Mouse (Mus musculus): ENCODE data around the gene Lifr. TPM values are rescaled to one million over a fixed set of nuclear protein-coding genes. Genes with fewer than 3 reads are reported as not detected.

Lifr gene
- polyA plus RNA-seq, 1 experiment from 2014 or later = 11.0 TPM

DNA sequence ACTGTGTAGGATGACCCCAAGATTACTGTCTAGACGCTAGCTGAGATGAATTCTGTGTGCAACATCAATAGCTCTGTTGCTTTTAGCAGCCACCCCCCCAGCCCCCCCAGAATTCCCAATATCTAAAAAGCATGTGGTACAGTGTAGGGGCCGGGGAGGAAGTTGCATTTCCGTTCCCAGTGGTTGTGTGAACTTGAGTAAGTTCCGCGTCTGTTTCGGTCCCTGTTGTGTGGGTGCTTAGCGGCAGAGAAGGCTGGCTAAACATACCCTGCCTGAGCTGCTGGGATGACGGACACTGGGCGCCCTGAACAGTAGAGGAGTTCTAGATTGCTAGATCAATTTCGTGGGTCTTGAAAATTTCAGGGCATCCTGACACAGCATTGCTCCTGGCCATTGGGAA, 46.5 kb downstream of the Lifr start:
- Histone ChIP-seq H3K27ac (replicated peaks) (no peak overlapping the region), H3K36me3 (replicated peaks) (no peaks in the 10 kb centered on the region; the same call in 1 of the 2 replicates), H3K4me1 (peaks cover 4% of the 10 kb centered on the region; the same call in 1 of the 2 replicates), H3K9me3 (no peaks in the 10 kb centered on the region), H3K27me3 (replicated peaks; ENCODE audit: low read depth, poor library complexity, severe bottlenecking) (peaks cover under 1% of the 10 kb centered on the region; the same call in 1 of the 2 replicates), H3K4me3 (no peak overlapping the region)
- WGBS = 89% methylated on average over 10 of the region's 10 CpGs
- DNase-seq (ENCODE audit: low spot score) = no peak

GRCm38 (mm10) chr15:7137607-7138006, 47.2 kb downstream of the Lifr start:
- no peak for DNase-seq (ENCODE audit: low spot score)
- Histone ChIP-seq H3K36me3 (replicated peaks) (no peaks in the 10 kb centered on the region; the same call in 1 of the 2 replicates), H3K27ac (replicated peaks) (no peak overlapping the region), H3K4me1 (peaks cover 3% of the 10 kb centered on the region; the same call in 1 of the 2 replicates), H3K9me3 (no peaks in the 10 kb centered on the region), H3K27me3 (replicated peaks; ENCODE audit: low read depth, poor library complexity, severe bottlenecking) (no peaks in the 10 kb centered on the region), H3K4me3 (no peak overlapping the region)
- WGBS = 89% methylated on average over 12 of the region's 12 CpGs

GRCm38 (mm10) chr15:7138471-7138870, 48.1 kb downstream of the Lifr start:
- H3K27me3 ChIP-seq (replicated peaks; ENCODE audit: low read depth, poor library complexity, severe bottlenecking) = no peaks in the 10 kb centered on the region
- H3K36me3 ChIP-seq (replicated peaks) = no peaks in the 10 kb centered on the region; the same call in 1 of the 2 replicates
- no peaks in the 10 kb centered on the region for H3K9me3 ChIP-seq
- H3K4me3 ChIP-seq = no peak overlapping the region
- peaks cover under 1% of the 10 kb centered on the region; the same call in 1 of the 2 replicates for H3K4me1 ChIP-seq
- H3K27ac ChIP-seq (replicated peaks) = no peak overlapping the region
- DNase-seq (ENCODE audit: low spot score) = no peak
- 95% methylated on average over 14 of the region's 14 CpGs for WGBS

GRCm38 (mm10) chr15:7140322-7140721, 49.9 kb downstream of the Lifr start:
- DNase-seq (ENCODE audit: low spot score) = no peak
- no peak overlapping the region for H3K27ac ChIP-seq (replicated peaks)
- H3K4me3 ChIP-seq = no peak overlapping the region
- peaks cover 12% of the 10 kb centered on the region for H3K4me1 ChIP-seq
- H3K9me3 ChIP-seq = no peaks in the 10 kb centered on the region
- no peaks in the 10 kb centered on the region for H3K27me3 ChIP-seq (replicated peaks; ENCODE audit: low read depth, poor library complexity, severe bottlenecking)
- 87% methylated on average over 7 of the region's 7 CpGs for WGBS
- H3K36me3 ChIP-seq (replicated peaks) = no peaks in the 10 kb centered on the region; the same call in 1 of the 2 replicates

DNA sequence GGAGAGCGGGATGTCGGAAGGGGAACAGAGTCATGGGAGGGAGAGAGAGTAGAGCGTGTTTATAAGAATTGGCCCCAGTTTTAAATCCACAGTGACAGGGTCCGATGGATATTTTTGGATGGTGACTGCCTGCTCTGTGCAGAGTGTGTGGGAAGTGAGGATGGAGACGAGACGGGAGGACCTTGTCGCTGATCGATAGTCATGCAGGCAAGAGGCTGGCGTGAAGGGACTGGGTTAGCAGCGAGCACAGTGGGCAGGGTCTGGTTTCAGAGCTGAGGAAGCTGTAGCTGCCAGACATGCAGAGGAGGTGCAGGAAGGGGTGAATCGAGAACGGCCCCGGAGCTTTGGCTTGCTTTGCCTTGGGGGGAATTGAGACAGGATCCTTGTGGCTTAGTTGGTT, 50.8 kb downstream of the Lifr start:
- Histone ChIP-seq H3K4me3 (no peak overlapping the region), H3K4me1 (peaks cover 12% of the 10 kb centered on the region), H3K9me3 (no peaks in the 10 kb centered on the region), H3K27ac (replicated peaks) (no peak overlapping the region), H3K27me3 (replicated peaks; ENCODE audit: low read depth, poor library complexity, severe bottlenecking) (no peaks in the 10 kb centered on the region), H3K36me3 (replicated peaks) (no peaks in the 10 kb centered on the region; the same call in 1 of the 2 replicates)
- DNase-seq (ENCODE audit: low spot score) = no peak
- WGBS = 81% methylated on average over 13 of the region's 13 CpGs

GRCm38 (mm10) chr15:7143689-7144170, 53.3 kb downstream of the Lifr start:
- H3K4me1 ChIP-seq = peaks cover 12% of the 10 kb centered on the region
- no peaks in the 10 kb centered on the region for H3K36me3 ChIP-seq (replicated peaks)
- DNase-seq (ENCODE audit: low spot score) = no peak
- 60% methylated on average over 15 of the region's 15 CpGs for WGBS
- H3K4me3 ChIP-seq = no peak overlapping the region
- no peak overlapping the region for H3K27ac ChIP-seq (replicated peaks)
- H3K27me3 ChIP-seq (replicated peaks; ENCODE audit: low read depth, poor library complexity, severe bottlenecking) = no peaks in the 10 kb centered on the region
- H3K9me3 ChIP-seq = no peaks in the 10 kb centered on the region

DNA sequence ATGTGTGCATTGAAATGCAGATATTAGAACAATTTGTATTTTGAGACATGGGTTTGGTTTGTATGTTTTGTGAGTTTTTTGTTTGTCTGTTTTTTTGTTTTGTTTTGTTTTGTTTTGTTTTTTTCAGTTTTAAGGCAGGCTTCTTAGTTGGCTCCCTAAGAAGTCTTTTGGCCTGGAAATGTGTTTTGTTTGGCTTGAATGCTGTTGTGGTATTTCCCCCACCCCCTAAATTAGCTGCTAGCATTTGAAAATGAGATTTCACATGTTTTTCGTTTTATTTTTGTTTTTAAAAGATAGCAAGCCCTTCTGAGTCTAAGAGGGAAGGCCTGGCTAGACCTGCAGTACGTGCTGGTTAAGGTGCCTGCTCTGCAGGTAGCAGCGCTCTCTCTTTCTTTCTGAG, 54.1 kb downstream of the Lifr start:
- no peaks in the 10 kb centered on the region for H3K36me3 ChIP-seq (replicated peaks)
- 81% methylated on average over 3 of the region's 3 CpGs for WGBS
- no peak overlapping the region for H3K4me3 ChIP-seq
- no peaks in the 10 kb centered on the region for H3K27me3 ChIP-seq (replicated peaks; ENCODE audit: low read depth, poor library complexity, severe bottlenecking)
- peaks cover 12% of the 10 kb centered on the region for H3K4me1 ChIP-seq
- no peak overlapping the region for H3K27ac ChIP-seq (replicated peaks)
- no peaks in the 10 kb centered on the region for H3K9me3 ChIP-seq
- no peak for DNase-seq (ENCODE audit: low spot score)

- Histone ChIP-seq H3K36me3 (replicated peaks) (no peaks in the 10 kb centered on the region), H3K4me3 (no peak overlapping the region), H3K9me3 (no peaks in the 10 kb centered on the region), H3K27ac (replicated peaks) (no peak overlapping the region), H3K4me1 (peaks cover 12% of the 10 kb centered on the region), H3K27me3 (replicated peaks; ENCODE audit: low read depth, poor library complexity, severe bottlenecking) (no peaks in the 10 kb centered on the region)
- DNase-seq (ENCODE audit: low spot score) = no peak
- whole genome bisulfite sequencing = 83% methylated on average over 9 of the region's 9 CpGs
Measured at GRCm38 (mm10) chr15:7144942-7145341, 54.5 kb downstream of the Lifr start.

DNA sequence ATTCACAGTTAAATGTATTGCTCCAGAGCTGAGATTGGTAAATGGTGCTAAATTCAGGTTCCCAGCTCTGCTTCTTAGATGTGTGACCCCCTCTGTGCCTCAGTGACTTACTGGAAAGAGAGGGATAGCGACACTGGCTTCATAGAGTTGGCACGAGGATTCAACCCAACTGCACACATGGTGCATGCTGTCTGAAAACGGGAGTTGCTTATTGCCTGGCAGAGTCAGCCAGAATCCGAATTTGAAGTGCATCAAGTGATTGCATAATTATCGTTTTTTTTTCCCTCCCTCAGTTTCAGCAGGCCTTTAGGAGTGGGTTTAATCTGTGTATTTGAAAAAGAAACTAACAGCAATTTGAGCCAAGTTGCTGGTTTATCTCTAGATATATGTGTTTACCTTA, 55.1 kb downstream of the Lifr start:
- Histone ChIP-seq H3K36me3 (replicated peaks) (no peaks in the 10 kb centered on the region), H3K4me1 (peaks cover 12% of the 10 kb centered on the region), H3K4me3 (no peak overlapping the region), H3K27ac (replicated peaks) (no peak overlapping the region), H3K27me3 (replicated peaks; ENCODE audit: low read depth, poor library complexity, severe bottlenecking) (no peaks in the 10 kb centered on the region), H3K9me3 (no peaks in the 10 kb centered on the region)
- DNase-seq (ENCODE audit: low spot score) = no peak
- WGBS = 84% methylated on average over 5 of the region's 5 CpGs

DNA sequence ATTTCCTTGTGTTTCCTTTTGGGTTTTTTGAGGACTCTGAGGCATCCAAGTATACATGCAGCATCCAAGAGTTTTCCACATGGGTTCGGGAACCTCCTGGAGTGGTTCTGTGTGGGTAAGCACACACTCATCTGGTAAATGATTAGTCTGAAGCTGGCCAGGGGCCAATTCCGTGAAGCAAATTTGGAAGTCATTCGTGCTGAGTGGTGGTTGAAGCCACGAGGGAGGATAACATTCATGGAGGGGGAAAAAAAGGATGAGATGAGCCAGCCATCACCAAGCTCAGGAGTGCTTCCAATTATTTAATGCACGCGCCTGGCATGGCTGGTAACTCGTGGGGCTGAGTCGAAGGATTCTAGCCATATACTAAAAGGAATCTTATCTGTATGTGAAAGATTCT, 56.1 kb downstream of the Lifr start:
- Histone ChIP-seq H3K4me1 (peaks cover 12% of the 10 kb centered on the region), H3K4me3 (no peak overlapping the region), H3K27me3 (replicated peaks; ENCODE audit: low read depth, poor library complexity, severe bottlenecking) (no peaks in the 10 kb centered on the region), H3K27ac (replicated peaks) (no peak overlapping the region), H3K36me3 (replicated peaks) (no peaks in the 10 kb centered on the region), H3K9me3 (no peaks in the 10 kb centered on the region)
- WGBS = 86% methylated on average over 8 of the region's 8 CpGs
- DNase-seq (ENCODE audit: low spot score) = no peak

DNA sequence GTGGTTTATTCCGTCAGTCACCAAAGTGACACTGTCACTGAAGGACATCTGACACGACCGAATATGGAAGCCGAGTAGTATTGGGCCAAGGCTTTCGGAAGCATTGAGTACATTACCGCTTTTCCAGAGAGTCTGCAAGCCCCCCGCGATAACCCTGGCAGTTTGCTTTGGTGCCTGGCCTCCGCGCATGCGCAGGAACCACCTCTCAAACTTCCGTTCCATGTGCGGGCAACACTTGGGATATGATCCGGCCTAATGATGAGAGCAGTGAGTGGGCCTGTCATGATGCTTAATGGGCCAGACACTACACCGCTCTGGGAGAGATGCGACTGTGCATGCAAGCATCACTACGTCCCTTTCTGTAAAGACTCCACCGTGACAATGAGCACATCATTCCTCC, 59.4 kb downstream of the Lifr start:
- no peak overlapping the region for H3K27ac ChIP-seq (replicated peaks)
- H3K4me1 ChIP-seq = peaks cover 7% of the 10 kb centered on the region
- H3K27me3 ChIP-seq (replicated peaks; ENCODE audit: low read depth, poor library complexity, severe bottlenecking) = no peaks in the 10 kb centered on the region
- no peak for DNase-seq (ENCODE audit: low spot score)
- H3K4me3 ChIP-seq = no peak overlapping the region
- 95% methylated on average over 18 of the region's 18 CpGs for WGBS
- no peaks in the 10 kb centered on the region for H3K9me3 ChIP-seq
- H3K36me3 ChIP-seq (replicated peaks) = no peaks in the 10 kb centered on the region

DNA sequence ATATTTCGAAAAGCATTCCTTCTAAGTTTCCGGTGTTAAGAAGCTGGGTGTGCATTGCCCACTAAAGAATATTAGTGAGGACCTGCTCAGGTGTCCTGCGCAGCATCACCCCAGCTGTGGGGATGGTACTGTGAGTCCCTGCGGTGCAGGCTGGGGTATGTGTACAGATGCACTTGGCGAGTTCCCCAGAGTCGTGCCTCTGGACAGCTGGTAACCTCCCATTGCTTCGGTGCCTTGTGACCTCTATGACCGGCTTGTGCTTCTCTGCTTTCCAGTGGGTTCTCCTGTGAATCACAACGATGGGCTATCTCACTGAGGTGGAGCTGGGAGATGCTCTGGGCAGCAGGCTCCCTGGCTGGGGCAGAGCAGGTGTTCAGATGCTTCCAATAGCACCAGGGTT, 60.2 kb downstream of the Lifr start:
- H3K4me1 ChIP-seq = peaks cover 5% of the 10 kb centered on the region; the same call in 1 of the 2 replicates
- H3K27ac ChIP-seq (replicated peaks) = no peak overlapping the region
- DNase-seq (ENCODE audit: low spot score) = no peak
- 91% methylated on average over 9 of the region's 9 CpGs for WGBS
- H3K4me3 ChIP-seq = no peak overlapping the region
- no peaks in the 10 kb centered on the region for H3K27me3 ChIP-seq (replicated peaks; ENCODE audit: low read depth, poor library complexity, severe bottlenecking)
- H3K9me3 ChIP-seq = no peaks in the 10 kb centered on the region
- peaks cover 3% of the 10 kb centered on the region; the same call in 1 of the 2 replicates for H3K36me3 ChIP-seq (replicated peaks)

DNA sequence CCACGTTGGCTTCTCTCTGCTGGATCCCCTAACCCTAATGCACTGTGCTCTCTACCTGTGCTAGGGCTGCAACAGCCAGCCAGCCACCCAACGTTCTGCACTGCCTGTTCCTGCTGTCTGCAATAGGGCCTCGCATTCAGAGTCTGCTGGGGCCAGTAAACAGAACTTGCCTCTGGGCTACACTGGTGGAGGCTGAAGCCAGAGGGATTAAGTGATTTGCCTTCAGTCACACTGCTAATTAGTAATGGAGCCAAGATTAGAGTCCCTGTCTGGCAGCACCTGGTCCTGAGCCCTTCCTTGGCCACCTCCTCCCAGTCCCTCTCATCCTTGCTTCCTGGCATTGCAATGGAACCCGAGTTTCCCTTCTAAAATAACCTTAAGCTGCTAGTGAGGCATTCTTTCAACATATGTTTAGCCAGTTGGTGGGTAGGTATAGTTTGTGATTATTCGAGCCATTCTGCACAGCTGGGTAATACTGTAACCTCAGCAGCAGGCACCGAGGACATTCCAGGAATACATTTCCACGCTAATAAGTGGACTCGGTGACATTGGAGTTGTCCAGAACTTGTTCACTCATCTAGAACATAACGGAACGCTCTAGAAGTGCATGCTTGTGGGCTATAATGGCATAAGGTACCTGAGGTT, 61.8 kb downstream of the Lifr start:
- 67% methylated on average over 10 of the region's 10 CpGs for WGBS
- no peaks in the 10 kb centered on the region for H3K27me3 ChIP-seq (replicated peaks; ENCODE audit: low read depth, poor library complexity, severe bottlenecking)
- H3K27ac ChIP-seq (replicated peaks) = no peak overlapping the region
- H3K4me3 ChIP-seq = no peak overlapping the region
- H3K36me3 ChIP-seq (replicated peaks) = peaks cover 7% of the 10 kb centered on the region; the same call in 1 of the 2 replicates
- H3K4me1 ChIP-seq = peaks cover 5% of the 10 kb centered on the region; the same call in 1 of the 2 replicates
- no peaks in the 10 kb centered on the region for H3K9me3 ChIP-seq
- peak; percentile 6 for DNase-seq (ENCODE audit: low spot score)
